Mouse (Mus musculus) kidney, adult 9 months (tissue): ENCODE results near the gene Ap2a2.
"Not testable (repeated sequence)": the region's sequence is repeated elsewhere in the genome, so short reads cannot be mapped to it uniquely, and the experiment has no call there.

Experiments used
- DNase-seq: peaks from one replicate; pipeline ENCODE4 v3.0.0; 2022

The Ap2a2 gene

GRCm38 (mm10) chr7:141669097-141669496 lies 107.1 kb downstream of the Ap2a2 start:
- DNase-seq: not testable (repeated sequence)

GRCm38 (mm10) chr7:141670999-141671398 lies 109.0 kb downstream of the Ap2a2 start:
- DNase-seq: peak; percentile 62

GRCm38 (mm10) chr7:141671626-141672291 lies 109.8 kb downstream of the Ap2a2 start:
- DNase-seq: no peak

- DNase-seq: no peak
Measured at GRCm38 (mm10) chr7:141678922-141679321, 116.9 kb downstream of the Ap2a2 start.
